Mouse (Mus musculus) thymus, adult 2 months (tissue): ENCODE data around the gene Slc24a3.

Experiments used
- CTCF ChIP-seq: fragments of 200-500 bp; IDR thresholded peaks from 2 replicates; pipeline ENCODE4 v1.5.1; 2012; ENCODE audit warnings: mild to moderate bottlenecking, control low read depth, low read length, moderate library complexity, borderline replicate concordance; ENCODE audit not compliant: control insufficient read depth, poor library complexity, insufficient read depth; ENCODE audit errors: extremely low read depth
- POLR2A ChIP-seq: fragments of 200-500 bp; IDR thresholded peaks from 2 replicates; pipeline ENCODE4 v1.6.1; 2012; ENCODE audit warnings: mild to moderate bottlenecking, low read length, control low read depth, moderate library complexity; ENCODE audit not compliant: control insufficient read depth, poor library complexity, insufficient read depth; ENCODE audit errors: extremely low read depth

- TF ChIP-seq CTCF (no peak), POLR2A (no peak)
These were observed 355.8 kb downstream of the Slc24a3 start for GRCm38 (mm10) chr2:145523381-145523780.
